Mouse (Mus musculus): ENCODE results near the gene Gm4756. TPM values are rescaled to one million over a fixed set of nuclear protein-coding genes. Genes with fewer than 3 reads are reported as not detected.
"Not testable (repeated sequence)": the region's sequence is repeated elsewhere in the genome, so short reads cannot be mapped to it uniquely, and the experiment has no call there.

Gm4756 gene
- polyA plus RNA-seq, 1 experiment from 2014 or later, result not detected

GRCm38 (mm10) chr12:72628751-72629150 lies 20.7 kb downstream of the Gm4756 start:
- no peak overlapping the region for H3K27ac ChIP-seq
- no peak overlapping the region for H3K4me2 ChIP-seq
- H3K9me3 ChIP-seq, result no peaks in the 10 kb centered on the region
- H3K27me3 ChIP-seq, result no peaks in the 10 kb centered on the region
- ATAC-seq (ENCODE audit: insufficient number of reproducible peaks, low FRiP score, low TSS enrichment, low read depth), result no peak
- H3K4me3 ChIP-seq, result no peak overlapping the region
- 91% methylated on average over 7 of the region's 7 CpGs for WGBS
- no peak overlapping the region for H3K9ac ChIP-seq
- H3K36me3 ChIP-seq, result no peaks in the 10 kb centered on the region
- H3K4me1 ChIP-seq, result no peaks in the 10 kb centered on the region

GRCm38 (mm10) chr12:72622853-72623496 lies 26.5 kb downstream of the Gm4756 start:
- Histone ChIP-seq H3K4me1 (no peaks in the 10 kb centered on the region), H3K9me3 (no peaks in the 10 kb centered on the region), H3K9ac (no peak overlapping the region), H3K27ac (no peak overlapping the region), H3K4me2 (no peak overlapping the region), H3K27me3 (no peaks in the 10 kb centered on the region), H3K4me3 (no peak overlapping the region), H3K36me3 (no peaks in the 10 kb centered on the region)
- no peak for ATAC-seq (ENCODE audit: insufficient number of reproducible peaks, low FRiP score, low TSS enrichment, low read depth)
- WGBS, result 75% methylated on average over 5 of the region's 5 CpGs

GRCm38 (mm10) chr12:72621441-72621840 lies 28.0 kb downstream of the Gm4756 start:
- Histone ChIP-seq H3K4me1 (no peaks in the 10 kb centered on the region), H3K4me3 (no peak overlapping the region), H3K9ac (no peak overlapping the region), H3K9me3 (no peaks in the 10 kb centered on the region), H3K27ac (no peak overlapping the region), H3K27me3 (no peaks in the 10 kb centered on the region), H3K36me3 (no peaks in the 10 kb centered on the region), H3K4me2 (no peak overlapping the region)
- ATAC-seq (ENCODE audit: insufficient number of reproducible peaks, low FRiP score, low TSS enrichment, low read depth), result no peak
- 100% methylated on average over 1 of the region's 1 CpGs for WGBS

- no peak for ATAC-seq (ENCODE audit: insufficient number of reproducible peaks, low FRiP score, low TSS enrichment, low read depth)
- H3K27me3 ChIP-seq, result no peaks in the 10 kb centered on the region
- H3K4me1 ChIP-seq, result no peaks in the 10 kb centered on the region
- H3K9me3 ChIP-seq, result no peaks in the 10 kb centered on the region
- WGBS, result 90% methylated on average over 7 of the region's 7 CpGs
- H3K9ac ChIP-seq, result no peak overlapping the region
- no peak overlapping the region for H3K4me3 ChIP-seq
- H3K4me2 ChIP-seq, result no peak overlapping the region
- no peaks in the 10 kb centered on the region for H3K36me3 ChIP-seq
- H3K27ac ChIP-seq, result no peak overlapping the region
Measured at GRCm38 (mm10) chr12:72620856-72621255, 28.6 kb downstream of the Gm4756 start.

- Histone ChIP-seq H3K4me3 (no peak overlapping the region), H3K36me3 (no peaks in the 10 kb centered on the region), H3K27ac (no peak overlapping the region), H3K9me3 (no peaks in the 10 kb centered on the region), H3K9ac (no peak overlapping the region), H3K4me1 (no peaks in the 10 kb centered on the region), H3K4me2 (no peak overlapping the region), H3K27me3 (no peaks in the 10 kb centered on the region)
- ATAC-seq (ENCODE audit: insufficient number of reproducible peaks, low FRiP score, low TSS enrichment, low read depth), result no peak
- 85% methylated on average over 3 of the region's 3 CpGs for WGBS
Measured at GRCm38 (mm10) chr12:72612053-72612452, 37.4 kb downstream of the Gm4756 start.

GRCm38 (mm10) chr12:72598731-72599130 lies 50.7 kb downstream of the Gm4756 start:
- not testable (repeated sequence) for H3K4me3 ChIP-seq; H3K4me1 ChIP-seq; H3K9me3 ChIP-seq; H3K27me3 ChIP-seq; H3K9ac ChIP-seq; H3K27ac ChIP-seq; H3K4me2 ChIP-seq; ATAC-seq (ENCODE audit: insufficient number of reproducible peaks, low FRiP score, low TSS enrichment, low read depth); H3K36me3 ChIP-seq
- WGBS, result 76% methylated on average over 2 of the region's 2 CpGs

GRCm38 (mm10) chr12:72594001-72594400 lies 55.5 kb downstream of the Gm4756 start:
- no peak overlapping the region for H3K4me2 ChIP-seq
- 71% methylated on average over 2 of the region's 2 CpGs for WGBS
- no peak for ATAC-seq (ENCODE audit: insufficient number of reproducible peaks, low FRiP score, low TSS enrichment, low read depth)

GRCm38 (mm10) chr12:72592991-72593390 lies 56.5 kb downstream of the Gm4756 start:
- no peak overlapping the region for H3K4me3 ChIP-seq
- no peak overlapping the region for H3K4me2 ChIP-seq
- H3K9ac ChIP-seq, result no peak overlapping the region
- no peak overlapping the region for H3K27ac ChIP-seq
- no peaks in the 10 kb centered on the region for H3K9me3 ChIP-seq
- no peaks in the 10 kb centered on the region for H3K27me3 ChIP-seq
- ATAC-seq (ENCODE audit: insufficient number of reproducible peaks, low FRiP score, low TSS enrichment, low read depth), result no peak
- H3K4me1 ChIP-seq, result no peaks in the 10 kb centered on the region
- H3K36me3 ChIP-seq, result no peaks in the 10 kb centered on the region

More at GRCm38 (mm10) chr12:72594001-72594400, 55.5 kb downstream of the Gm4756 start:
- Histone ChIP-seq H3K27ac (no peak overlapping the region), H3K4me3 (no peak overlapping the region), H3K9me3 (no peaks in the 10 kb centered on the region), H3K36me3 (no peaks in the 10 kb centered on the region), H3K4me1 (no peaks in the 10 kb centered on the region), H3K9ac (no peak overlapping the region), H3K27me3 (no peaks in the 10 kb centered on the region)

GRCm38 (mm10) chr12:72585339-72585738 lies 64.1 kb downstream of the Gm4756 start:
- Histone ChIP-seq H3K4me3 (no peak overlapping the region), H3K27ac (no peak overlapping the region), H3K4me2 (no peak overlapping the region), H3K9ac (no peak overlapping the region), H3K9me3 (no peaks in the 10 kb centered on the region), H3K36me3 (no peaks in the 10 kb centered on the region), H3K4me1 (no peaks in the 10 kb centered on the region), H3K27me3 (no peaks in the 10 kb centered on the region)
- 91% methylated on average over 1 of the region's 1 CpGs for WGBS
- ATAC-seq (ENCODE audit: insufficient number of reproducible peaks, low FRiP score, low TSS enrichment, low read depth), result no peak

GRCm38 (mm10) chr12:72583099-72583498 lies 66.4 kb downstream of the Gm4756 start:
- Histone ChIP-seq H3K4me2 (no peak overlapping the region), H3K36me3 (peaks cover 9% of the 10 kb centered on the region; the same call in 1 of the 2 replicates), H3K4me3 (no peak overlapping the region), H3K27ac (no peak overlapping the region), H3K9me3 (no peaks in the 10 kb centered on the region), H3K27me3 (no peaks in the 10 kb centered on the region), H3K9ac (no peak overlapping the region), H3K4me1 (no peaks in the 10 kb centered on the region)
- WGBS, result 93% methylated on average over 2 of the region's 2 CpGs
- ATAC-seq (ENCODE audit: insufficient number of reproducible peaks, low FRiP score, low TSS enrichment, low read depth), result no peak

- no peaks in the 10 kb centered on the region for H3K27me3 ChIP-seq
- H3K27ac ChIP-seq, result no peak overlapping the region
- no peak overlapping the region for H3K4me3 ChIP-seq
- H3K4me2 ChIP-seq, result no peak overlapping the region
- no peaks in the 10 kb centered on the region for H3K9me3 ChIP-seq
- no peaks in the 10 kb centered on the region for H3K4me1 ChIP-seq
- 84% methylated on average over 3 of the region's 3 CpGs for WGBS
- peaks cover 9% of the 10 kb centered on the region; the same call in 1 of the 2 replicates for H3K36me3 ChIP-seq
- H3K9ac ChIP-seq, result no peak overlapping the region
- no peak for ATAC-seq (ENCODE audit: insufficient number of reproducible peaks, low FRiP score, low TSS enrichment, low read depth)
Measured at GRCm38 (mm10) chr12:72582021-72582420, 67.4 kb downstream of the Gm4756 start.

GRCm38 (mm10) chr12:72564281-72564795 lies 85.1 kb downstream of the Gm4756 start:
- WGBS, result 87% methylated on average over 4 of the region's 4 CpGs
- ATAC-seq (ENCODE audit: insufficient number of reproducible peaks, low FRiP score, low TSS enrichment, low read depth), result no peak
- no peak overlapping the region for H3K4me2 ChIP-seq
- no peaks in the 10 kb centered on the region for H3K27me3 ChIP-seq
- no peaks in the 10 kb centered on the region for H3K4me1 ChIP-seq
- peaks cover 4% of the 10 kb centered on the region; the same call in 1 of the 2 replicates for H3K36me3 ChIP-seq
- no peak overlapping the region for H3K27ac ChIP-seq
- no peak overlapping the region for H3K4me3 ChIP-seq
- H3K9me3 ChIP-seq, result no peaks in the 10 kb centered on the region
- H3K9ac ChIP-seq, result no peak overlapping the region

Data from limb, embryonic 15.5 days (tissue).